Mouse (Mus musculus) hindbrain, embryonic 11.5 days (tissue): ENCODE data around the gene Rab8b. TPM values are rescaled to one million over a fixed set of nuclear protein-coding genes. Genes with fewer than 3 reads are reported as not detected.

Source experiments
- ATAC-seq: fragments of 200-750 bp; cut with Nextera tagmentation; 2 replicates; pipeline ENCODE4 v1.8.0; 2017; ENCODE audit warnings: mild to moderate bottlenecking, moderate TSS enrichment, moderate library complexity; ENCODE audit not compliant: low FRiP score
- DNase-seq: peaks from one replicate; pipeline ENCODE4 v3.0.0-alpha.2; 2015; ENCODE audit warnings: low spot score
- H3K27ac ChIP-seq: fragments of 300-500 bp; sonication (generic); 2 replicates; pipeline ENCODE4 v1.5.1; 2014; ENCODE audit warnings: mild to moderate bottlenecking, low read depth, low read length
- H3K27me3 ChIP-seq: fragments of 300-500 bp; sonication (generic); 2 replicates; pipeline ENCODE4 v1.6.1; 2014; ENCODE audit warnings: mild to moderate bottlenecking, low read length, moderate library complexity, mixed read lengths; ENCODE audit not compliant: control insufficient read depth, insufficient read depth
- H3K36me3 ChIP-seq: fragments of 300-500 bp; sonication (generic); 2 replicates; pipeline ENCODE4 v1.6.1; 2014; ENCODE audit warnings: mild to moderate bottlenecking, low read length, moderate library complexity, mixed read lengths; ENCODE audit not compliant: control insufficient read depth, insufficient read depth
- H3K4me1 ChIP-seq: fragments of 300-500 bp; sonication (generic); replicated peaks from 2 replicates; pipeline ENCODE4 v1.6.1; 2014; ENCODE audit warnings: low read length, mixed read lengths; ENCODE audit not compliant: control insufficient read depth, insufficient read depth
- H3K4me2 ChIP-seq: fragments of 300-500 bp; sonication (generic); replicated peaks from 2 replicates; pipeline ENCODE4 v1.6.1; 2014; ENCODE audit warnings: mild to moderate bottlenecking, low read depth, low read length
- H3K4me3 ChIP-seq: fragments of 300-500 bp; sonication (generic); 2 replicates; pipeline ENCODE4 v1.5.1; 2014; ENCODE audit warnings: low read depth, low read length
- H3K9ac ChIP-seq: fragments of 300-500 bp; sonication (generic); 2 replicates; pipeline ENCODE4 v1.6.1; 2014; ENCODE audit warnings: low read depth, low read length
- H3K9me3 ChIP-seq: fragments of 300-500 bp; sonication (generic); 2 replicates; pipeline ENCODE4 v1.6.1; 2016; ENCODE audit warnings: low read length; ENCODE audit not compliant: control insufficient read depth
- WGBS: fragments of 180-500 bp; shearing (Covaris S2); extraction: QIAGEN DNeasy Blood & Tissue Kit; methylation state at CpG from one replicate; pipeline ENCODE4 v1.1.7; 2014; 5-methylcytosine and 5-hydroxymethylcytosine counted together
- polyA plus RNA-seq: library from polyadenylated mRNA; unstranded; fragments of >200 nt; fragmentation: Nextera tagmentation; extraction: Ambion mirVana; gene quantifications from 2 replicates; pipeline ENCODE4 v1.2.1, GENCODE M21; 2014

Gene Rab8b
- polyA plus RNA-seq, 1 experiment from 2014 or later: 34.3 TPM

DNA sequence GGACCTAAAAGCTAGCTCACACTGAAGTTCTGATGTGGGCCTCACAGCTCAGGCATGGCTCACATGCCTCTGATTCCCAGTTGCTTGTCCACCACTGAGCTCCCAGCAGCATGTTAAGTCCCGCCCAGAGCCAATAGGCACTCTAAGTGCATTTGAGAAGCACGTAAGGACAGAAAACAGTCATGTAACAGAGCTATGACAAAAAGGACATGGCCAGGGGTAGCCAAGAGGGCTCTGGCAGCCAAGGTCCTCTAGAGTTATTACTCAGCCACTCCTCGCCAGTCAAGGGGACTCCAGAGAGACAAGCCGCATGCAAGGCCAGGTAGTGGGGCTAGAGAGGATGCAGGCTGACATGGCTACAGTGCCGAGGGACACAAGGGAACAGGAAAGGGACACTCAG is 60.0 kb downstream of the Rab8b start:
- ATAC-seq: no peak
- H3K9ac ChIP-seq: no peak overlapping the region
- H3K9me3 ChIP-seq: no peaks in the 10 kb centered on the region
- no peaks in the 10 kb centered on the region for H3K36me3 ChIP-seq
- WGBS: 94% methylated on average over 5 of the region's 5 CpGs
- no peaks in the 10 kb centered on the region for H3K27me3 ChIP-seq
- no peak for DNase-seq
- H3K4me2 ChIP-seq: no peak overlapping the region
- no peak overlapping the region for H3K4me3 ChIP-seq
- H3K4me1 ChIP-seq: peaks cover 2% of the 10 kb centered on the region; the same call in 1 of the 2 replicates
- no peak overlapping the region for H3K27ac ChIP-seq

DNA sequence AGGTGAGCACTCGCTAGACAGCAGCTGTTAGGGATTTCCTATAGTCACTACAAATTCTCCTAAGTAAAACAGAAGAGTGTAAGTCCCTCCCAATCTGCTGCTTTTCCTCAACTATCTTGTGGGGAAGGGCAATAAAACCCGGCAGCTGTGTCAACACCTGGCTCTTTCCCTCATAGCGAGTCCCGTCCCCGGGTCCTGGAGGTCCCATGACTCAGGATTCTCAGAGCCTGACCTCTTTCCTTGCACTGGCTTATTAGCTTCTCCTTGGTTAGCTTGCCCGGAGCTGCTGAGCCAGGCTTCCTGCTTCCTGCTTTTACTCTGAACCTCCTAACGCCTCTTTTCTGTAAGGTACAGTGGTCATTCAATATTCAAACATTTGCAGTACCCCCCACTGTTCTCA is 63.6 kb downstream of the Rab8b start:
- Histone ChIP-seq H3K27ac (no peak overlapping the region), H3K4me1 (peaks cover 2% of the 10 kb centered on the region; the same call in 1 of the 2 replicates), H3K36me3 (no peaks in the 10 kb centered on the region), H3K4me3 (no peak overlapping the region), H3K9ac (no peak overlapping the region), H3K4me2 (no peak overlapping the region), H3K27me3 (no peaks in the 10 kb centered on the region), H3K9me3 (no peaks in the 10 kb centered on the region)
- WGBS: 59% methylated on average over 7 of the region's 7 CpGs
- DNase-seq (no peak), ATAC-seq (no peak)

DNA sequence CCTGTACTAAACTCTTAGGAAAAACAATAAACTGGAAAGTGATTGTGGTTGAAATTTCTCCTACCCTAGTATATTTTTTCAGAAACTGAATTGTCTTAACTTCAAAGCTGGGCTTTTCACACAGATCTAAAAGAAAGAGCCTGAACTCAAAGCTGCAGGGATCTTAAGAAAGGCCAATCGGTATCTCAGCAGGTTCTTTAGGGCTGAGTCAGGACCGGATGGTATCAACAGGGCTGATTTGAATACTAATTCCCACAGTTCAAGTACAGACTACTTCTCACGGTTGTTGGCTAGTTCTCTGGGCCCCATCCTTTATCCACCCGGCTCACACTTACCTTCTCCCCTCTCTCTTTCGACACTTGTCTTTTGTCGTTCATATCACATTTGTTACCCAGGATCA is 66.9 kb downstream of the Rab8b start:
- DNase-seq (no peak), ATAC-seq (no peak)
- Histone ChIP-seq H3K27me3 (no peaks in the 10 kb centered on the region), H3K4me2 (no peak overlapping the region), H3K4me1 (peaks cover 2% of the 10 kb centered on the region; the same call in 1 of the 2 replicates), H3K36me3 (no peaks in the 10 kb centered on the region), H3K27ac (no peak overlapping the region), H3K9ac (no peak overlapping the region), H3K4me3 (no peak overlapping the region), H3K9me3 (no peaks in the 10 kb centered on the region)
- WGBS: 38% methylated on average over 6 of the region's 6 CpGs

DNA sequence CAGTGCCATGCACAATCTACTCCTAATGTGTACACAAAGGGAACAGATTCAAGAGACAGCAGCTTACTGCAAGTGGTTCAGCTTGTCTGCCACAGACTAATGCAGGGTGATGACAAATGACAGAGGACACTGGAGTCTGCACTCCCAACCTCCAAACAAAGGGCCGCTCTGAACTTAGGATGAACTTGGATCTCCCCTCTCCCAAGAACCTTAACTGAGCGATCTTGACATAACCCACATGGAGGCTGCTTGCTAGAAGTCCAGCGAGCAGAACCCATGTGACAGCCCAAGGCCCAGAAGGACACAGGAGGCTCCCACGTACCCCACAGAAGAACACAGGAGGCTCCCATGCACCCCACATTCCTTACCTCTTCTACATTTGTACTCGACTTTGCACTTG is 68.5 kb downstream of the Rab8b start:
- Histone ChIP-seq H3K27ac (no peak overlapping the region), H3K9me3 (no peaks in the 10 kb centered on the region), H3K27me3 (no peaks in the 10 kb centered on the region), H3K4me3 (no peak overlapping the region), H3K4me1 (peaks cover 1% of the 10 kb centered on the region; the same call in 1 of the 2 replicates), H3K36me3 (no peaks in the 10 kb centered on the region), H3K4me2 (no peak overlapping the region), H3K9ac (no peak overlapping the region)
- ATAC-seq: no peak
- WGBS: 82% methylated on average over 5 of the region's 5 CpGs
- peak; percentile 14 for DNase-seq

DNA sequence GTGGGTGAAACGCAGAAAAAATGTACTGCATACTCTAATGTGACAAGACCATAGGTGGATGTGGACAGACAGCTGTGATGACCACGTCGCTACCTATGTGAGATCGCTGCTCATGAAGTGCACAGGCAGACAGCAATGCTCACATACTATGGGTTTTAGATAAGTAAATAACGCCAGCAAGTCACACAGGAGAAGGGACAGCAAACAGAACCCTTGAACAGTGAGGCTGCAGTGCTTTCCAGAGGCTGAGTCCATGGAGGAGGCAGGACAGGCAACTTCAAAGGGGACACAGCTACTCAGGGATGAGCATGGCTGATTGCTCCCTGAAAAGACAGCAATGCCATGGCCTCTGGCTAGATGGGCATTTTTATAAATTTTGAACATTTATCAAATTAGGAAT is 72.7 kb downstream of the Rab8b start:
- WGBS: 91% methylated on average over 5 of the region's 5 CpGs
- DNase-seq: no peak

DNA sequence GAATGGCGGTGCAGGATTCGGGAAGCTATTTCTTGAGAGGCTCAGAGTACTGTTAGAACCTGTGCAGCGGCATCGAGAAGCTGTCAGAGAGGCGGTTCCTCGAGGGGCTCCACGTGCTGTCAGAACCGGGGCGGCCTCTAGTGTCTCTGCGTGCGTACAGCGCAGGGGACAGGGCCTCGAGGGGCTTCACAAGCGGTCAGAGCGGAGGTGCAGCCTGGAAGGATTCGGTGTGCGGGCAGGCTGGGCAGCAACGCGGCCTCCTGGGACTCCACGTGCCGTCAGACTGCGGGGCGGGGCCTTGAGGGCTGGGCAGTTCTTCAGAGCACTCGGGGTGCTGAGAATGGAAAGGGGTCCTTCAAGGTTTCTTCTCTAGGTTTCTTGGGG is 84.4 kb downstream of the Rab8b start:
- Histone ChIP-seq H3K4me2 (peak overlapping the region; percentile 94), H3K4me3 (peak overlapping the region; percentile 52), H3K36me3 (no peaks in the 10 kb centered on the region), H3K4me1 (peaks cover 5% of the 10 kb centered on the region; the same call in 1 of the 2 replicates), H3K27ac (0 out of 2 replicates have a peak overlapping the region, but pooled peaks have one; percentile 12), H3K27me3 (peaks cover 7% of the 10 kb centered on the region; the same call in 1 of the 2 replicates), H3K9ac (peak overlapping the region; percentile 55), H3K9me3 (no peaks in the 10 kb centered on the region)
- WGBS: 0% methylated on average over 23 of the region's 24 CpGs
- no peak for DNase-seq
- peak; percentile 87 for ATAC-seq

More for the DNA sequence above, 72.7 kb downstream of the Rab8b start:
- no peaks in the 10 kb centered on the region for H3K36me3 ChIP-seq
- H3K9me3 ChIP-seq: no peaks in the 10 kb centered on the region
- no peak overlapping the region for H3K4me3 ChIP-seq
- no peak overlapping the region for H3K27ac ChIP-seq
- no peaks in the 10 kb centered on the region for H3K4me1 ChIP-seq
- ATAC-seq: no peak
- H3K9ac ChIP-seq: no peak overlapping the region
- H3K27me3 ChIP-seq: no peaks in the 10 kb centered on the region
- H3K4me2 ChIP-seq: no peak overlapping the region

DNA sequence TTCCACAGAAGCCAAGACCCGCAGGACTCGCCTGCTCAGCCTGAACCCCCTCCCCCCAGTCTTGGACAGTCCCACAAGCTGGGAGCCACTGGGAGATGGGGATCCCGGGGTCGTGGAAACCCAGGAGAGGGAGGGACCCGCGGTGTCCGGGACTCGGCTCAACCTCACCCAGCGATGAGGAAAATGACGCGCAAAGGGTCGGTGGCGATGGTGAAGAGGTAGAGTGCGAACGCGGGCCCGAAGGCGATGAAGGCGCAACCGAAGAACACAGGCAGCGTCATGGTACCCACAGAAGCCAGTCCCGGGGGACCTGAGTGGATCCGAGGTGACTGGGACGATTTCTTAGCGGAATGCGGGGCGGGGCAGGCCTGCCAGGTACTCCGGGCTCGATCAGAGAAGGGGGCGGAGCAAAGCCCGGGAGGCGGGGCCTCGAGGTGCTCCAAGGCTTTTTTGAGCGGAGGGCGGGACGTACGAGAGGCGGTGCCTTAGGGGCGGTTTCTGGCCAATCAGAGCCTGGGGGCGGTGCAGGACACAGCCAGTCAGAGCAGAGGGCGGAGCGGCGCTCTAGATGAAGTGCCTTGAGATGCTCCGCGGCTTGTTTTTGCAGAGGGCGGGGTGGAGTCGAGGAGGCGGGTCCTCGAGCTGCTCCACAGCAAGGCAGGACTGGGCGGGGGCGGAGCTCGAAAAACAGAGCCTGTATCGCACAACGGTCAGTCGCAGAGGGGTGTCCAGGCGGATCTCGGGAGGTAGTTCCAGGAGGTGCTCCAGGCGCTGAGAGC is 85.0 kb downstream of the Rab8b start, which contains the start of gene Aph1c:
Aph1c (minus strand) TSS at position 409 of the 779 bp plus-strand sequence.
- Histone ChIP-seq H3K9ac (peak within 1 kb of the TSS; percentile 55), H3K4me3 (peak within 1 kb of the TSS; percentile 52), H3K4me2 (peak within 1 kb of the TSS; percentile 94), H3K27ac (0 out of 2 replicates have a peak within 1 kb of the TSS, but pooled peaks have one; percentile 12), H3K36me3 (no peaks in the 10 kb centered on the region), H3K27me3 (peaks cover 7% of the 10 kb centered on the region; the same call in 1 of the 2 replicates), H3K4me1 (peaks cover 5% of the 10 kb centered on the region; the same call in 1 of the 2 replicates), H3K9me3 (no peaks in the 10 kb centered on the region)
- DNase-seq (peak; percentile 99), ATAC-seq (peak; percentile 100)
- WGBS: under 1% methylated on average over 57 of the region's 58 CpGs

DNA sequence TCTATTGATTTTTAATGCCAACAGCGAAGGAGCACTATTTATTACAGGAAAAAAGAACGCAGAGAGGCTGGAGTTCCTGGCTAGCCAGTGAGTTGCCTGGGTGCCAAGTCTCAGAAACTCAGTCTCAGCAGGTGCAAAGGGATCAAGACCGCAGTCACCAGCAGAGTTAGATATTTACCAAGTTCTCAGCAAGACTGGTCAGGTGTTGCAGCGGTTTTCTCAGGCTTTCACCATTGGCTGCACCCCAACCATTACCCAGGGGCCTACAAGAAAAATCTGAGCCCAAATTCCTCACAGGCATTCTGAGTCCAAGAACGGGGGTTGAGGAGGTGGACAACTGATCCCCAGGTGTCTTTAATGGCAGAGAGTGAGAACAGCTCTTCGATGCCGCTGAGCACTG is 85.6 kb downstream of the Rab8b start:
- H3K36me3 ChIP-seq: no peaks in the 10 kb centered on the region
- H3K9me3 ChIP-seq: no peaks in the 10 kb centered on the region
- DNase-seq: no peak
- H3K4me3 ChIP-seq: peak overlapping the region; percentile 52
- H3K27ac ChIP-seq: no peak overlapping the region
- peak overlapping the region; percentile 94 for H3K4me2 ChIP-seq
- ATAC-seq: no peak
- WGBS: 13% methylated on average over 7 of the region's 7 CpGs
- H3K9ac ChIP-seq: peak overlapping the region; percentile 17; the same call in 1 of the 2 replicates
- peaks cover 7% of the 10 kb centered on the region; the same call in 1 of the 2 replicates for H3K27me3 ChIP-seq
- peaks cover 5% of the 10 kb centered on the region; the same call in 1 of the 2 replicates for H3K4me1 ChIP-seq
